Mouse (Mus musculus): Measurements from ENCODE around the gene Mettl7a1.

DNA sequence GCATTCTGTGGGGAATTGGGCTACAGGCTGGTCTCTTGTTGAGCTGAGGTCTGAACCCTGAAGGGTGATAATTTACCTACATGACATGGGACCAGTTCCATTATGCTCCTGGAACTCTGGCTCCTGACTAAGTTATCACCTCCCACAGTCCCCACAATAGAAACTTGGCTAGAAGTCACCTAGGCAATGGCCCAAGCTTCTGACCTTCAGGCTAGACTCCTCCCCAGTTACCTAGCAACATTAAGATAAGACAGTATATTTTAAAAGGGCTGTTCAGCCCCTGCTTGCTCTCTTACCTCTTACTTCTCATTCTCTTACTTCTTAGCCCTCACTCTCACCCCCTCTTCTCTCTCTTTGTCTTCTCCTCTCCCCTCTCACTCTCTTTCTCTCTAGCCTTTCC is 41.5 kb downstream of the Mettl7a1 start:
- TF ChIP-seq POLR2A (IDR thresholded peaks at IDR 0.05; ENCODE audit: control insufficient read depth, extremely low read depth, insufficient read depth, low read length, poor library complexity) (no peak), CTCF (IDR thresholded peaks at IDR 0.05; ENCODE audit: borderline replicate concordance, control insufficient read depth, extremely low read depth, insufficient read depth, low read length, poor library complexity) (no peak)
